Mouse (Mus musculus): ENCODE measurements around the gene Smpd4.

DNA sequence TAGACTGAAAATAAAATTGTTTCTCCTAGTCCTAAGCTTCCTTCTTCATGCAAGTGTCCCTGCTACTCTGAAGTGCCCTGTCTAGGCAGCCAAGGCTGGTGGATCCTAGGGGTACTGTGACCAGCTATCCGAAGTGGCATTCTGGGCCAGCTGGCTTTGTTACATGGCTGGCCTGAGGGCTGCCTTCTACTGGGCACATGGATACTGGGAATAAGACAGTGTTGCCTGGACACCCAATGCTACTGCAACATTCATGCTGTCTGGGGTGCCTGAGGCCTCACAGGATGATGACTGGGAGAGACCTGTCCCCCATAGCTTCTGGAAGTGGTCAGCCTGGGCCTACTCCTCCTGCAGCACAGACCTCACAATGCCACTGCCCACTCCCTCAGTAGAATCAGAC is 31.6 kb downstream of the Smpd4 start:
- TF ChIP-seq ZMIZ1 (IDR thresholded peaks at IDR 0.05; ENCODE audit: low read depth, low read length), result no peak
- no peak for TF ChIP-seq BHLHE40 (IDR thresholded peaks at IDR 0.05; ENCODE audit: borderline replicate concordance, low read depth, low read length)
- no peak for TF ChIP-seq ELF1 (IDR thresholded peaks at IDR 0.05; ENCODE audit: low read depth, low read length)
- no peak for TF ChIP-seq ZC3H11A (IDR thresholded peaks at IDR 0.05; ENCODE audit: low read depth, low read length)
- no peak for TF ChIP-seq MXI1 (IDR thresholded peaks at IDR 0.05; ENCODE audit: low read depth, low read length)
- TF ChIP-seq CTCF (IDR thresholded peaks at IDR 0.05 in 2 of 3, conservative IDR thresholded peaks at IDR 0.05 in 1 of 3; ENCODE audit: control insufficient read depth in 1 of 3, insufficient read depth in 1 of 3, low read depth in 2 of 3, low read length in 3 of 3, poor library complexity in 1 of 3, severe bottlenecking in 1 of 3), result no peak
- TF ChIP-seq MEF2A (IDR thresholded peaks at IDR 0.05; ENCODE audit: extremely low read depth, insufficient replicate concordance, low read depth, low read length, poor library complexity, severe bottlenecking), result no peak
- TF ChIP-seq CHD2 (IDR thresholded peaks at IDR 0.05; ENCODE audit: low read length), result no peak
- TF ChIP-seq SMC3 (IDR thresholded peaks at IDR 0.05; ENCODE audit: low read depth, low read length), result no peak
- no peak for TF ChIP-seq HCFC1 (IDR thresholded peaks at IDR 0.05; ENCODE audit: low read depth, low read length)
- TF ChIP-seq ZKSCAN1 (IDR thresholded peaks at IDR 0.05; ENCODE audit: low read depth, low read length), result no peak
- no peak for TF ChIP-seq E2F4 (IDR thresholded peaks at IDR 0.05; ENCODE audit: borderline replicate concordance, low read depth, low read length)
- TF ChIP-seq TCF12 (IDR thresholded peaks at IDR 0.05; ENCODE audit: low read depth, low read length), result no peak

Data from MEL (cell line).